Mouse (Mus musculus) spleen, adult 12 weeks (tissue): Measurements from ENCODE around the gene Bhlhe40.
A peak's percentile ranks its signal among the peaks of the same experiment; 100 is the strongest.

Experiments used
- DNase-seq: peaks from one replicate; pipeline ENCODE4 v3.0.0; 2022; ENCODE audit warnings: low spot score

Gene Bhlhe40

DNA sequence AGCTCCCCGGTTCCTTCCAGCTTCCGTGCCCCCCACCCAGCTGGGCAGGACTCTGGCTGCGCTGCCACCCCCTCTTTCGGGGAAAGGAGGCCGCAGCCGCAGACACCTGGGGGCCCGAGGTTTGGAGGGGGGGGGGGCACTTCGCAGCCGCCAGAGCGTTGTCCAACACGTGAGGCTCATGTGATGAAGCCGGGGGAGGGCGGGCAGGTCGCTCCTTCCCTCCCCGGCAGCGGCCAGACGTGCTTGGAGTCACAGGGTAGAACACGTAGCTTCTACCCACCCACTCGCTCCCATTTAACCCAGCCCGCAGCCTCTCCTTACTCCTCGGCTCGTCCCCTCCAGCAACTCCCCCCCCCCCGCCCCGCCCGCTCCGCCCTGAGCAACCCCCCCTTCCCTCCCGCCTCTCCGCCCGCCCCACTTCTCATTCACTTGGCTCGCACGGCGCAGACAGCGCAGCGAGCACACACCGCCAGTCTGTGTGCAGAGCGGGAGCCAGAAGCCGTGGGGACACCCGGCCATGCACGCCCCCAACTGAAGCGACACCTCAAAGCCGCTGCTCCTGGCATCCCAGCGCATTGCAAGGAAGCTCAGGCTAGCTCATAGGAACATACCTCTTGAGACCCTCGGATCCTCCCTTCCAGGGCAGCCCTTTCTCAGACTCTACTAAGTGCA lies at the start of gene Bhlhe40:
TSS of gene Bhlhe40 (plus strand) at position 424 of the 672 bp plus-strand sequence.
- peak; percentile 53 for DNase-seq

GRCm38 (mm10) chr6:108611663-108612062 lies 48.8 kb upstream of the Bhlhe40 start:
- no peak for DNase-seq

DNA sequence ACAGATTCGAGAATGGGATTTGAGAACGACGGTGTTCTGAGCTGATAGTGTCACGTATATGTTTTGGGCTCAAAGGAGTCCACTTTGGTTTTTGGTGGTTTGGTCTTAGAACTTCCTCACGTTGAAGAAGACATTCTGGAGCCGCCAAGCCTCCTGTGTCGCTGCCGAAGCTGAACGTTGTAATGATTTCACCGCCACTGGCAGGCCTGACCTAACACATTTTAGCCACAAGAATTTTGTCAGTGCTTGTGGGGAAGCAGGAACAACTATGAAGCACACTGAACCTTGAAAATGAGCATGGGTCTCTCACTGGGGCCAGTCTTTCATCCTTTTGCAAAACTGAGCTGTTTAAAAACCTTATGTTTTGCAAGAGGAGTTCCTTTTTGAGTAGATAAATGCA lies 42.4 kb upstream of the Bhlhe40 start:
- DNase-seq, result no peak

DNA sequence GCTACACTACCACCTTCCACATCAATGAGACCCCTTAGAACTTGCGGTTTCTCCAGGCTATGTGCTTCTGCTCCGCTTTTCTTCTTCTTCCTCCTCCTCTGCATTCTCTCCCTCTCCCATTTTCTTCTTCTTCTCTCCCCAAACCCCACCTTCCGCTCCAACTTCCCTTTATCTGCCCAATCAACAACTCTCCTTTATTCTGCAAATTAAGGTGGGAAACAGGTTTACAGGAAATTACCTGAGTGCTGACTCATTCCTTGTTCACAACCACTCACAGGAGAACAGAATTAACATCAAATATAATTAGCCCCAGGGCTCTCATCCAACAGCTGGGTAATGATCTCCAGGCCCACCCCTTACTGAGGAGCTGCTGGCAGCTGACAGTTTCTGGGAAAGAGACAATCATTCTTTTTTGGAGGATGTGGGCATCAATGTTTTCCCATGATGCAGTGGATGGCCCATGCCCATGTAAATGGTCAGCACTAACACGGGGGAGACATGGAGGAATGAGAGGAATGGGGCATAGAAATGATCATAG lies 37.3 kb upstream of the Bhlhe40 start:
- DNase-seq, result no peak

GRCm38 (mm10) chr6:108624915-108625314 lies 35.5 kb upstream of the Bhlhe40 start:
- no peak for DNase-seq

GRCm38 (mm10) chr6:108630701-108631100 lies 29.7 kb upstream of the Bhlhe40 start:
- peak; percentile 16 for DNase-seq

DNA sequence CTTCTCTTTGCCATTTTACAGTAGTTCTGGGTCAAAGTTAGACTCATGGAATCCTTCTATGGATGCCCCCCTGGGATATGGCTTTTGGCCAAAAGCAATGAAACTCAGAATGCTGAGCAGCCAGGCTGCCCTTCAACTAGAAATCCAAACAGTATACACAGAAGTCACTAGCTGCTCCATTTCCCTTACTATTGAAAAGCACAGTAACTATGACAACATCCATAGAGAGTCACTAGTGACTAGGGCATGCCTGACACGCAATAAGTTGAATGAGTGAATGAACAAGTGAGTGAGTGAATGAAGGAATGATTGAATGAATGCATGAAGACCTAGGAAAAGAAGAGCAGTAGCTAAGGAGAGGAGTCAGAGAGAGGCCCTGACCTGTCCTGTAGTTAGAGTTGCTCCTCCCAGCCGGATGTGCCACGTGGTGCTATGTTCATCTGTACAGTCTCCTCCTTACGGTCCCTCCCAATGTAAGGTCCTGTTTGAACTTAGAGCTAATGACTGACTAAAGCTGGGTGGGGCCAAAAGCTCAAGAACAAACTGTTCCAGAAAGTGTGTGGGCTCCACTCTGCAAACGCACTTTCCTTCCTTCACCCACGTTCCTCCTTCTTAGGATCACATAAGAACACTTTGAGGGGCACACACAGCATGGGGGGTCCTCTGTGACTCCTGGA lies 22.1 kb upstream of the Bhlhe40 start:
- DNase-seq, result no peak

- DNase-seq, result no peak
Measured at GRCm38 (mm10) chr6:108642020-108642419, 18.4 kb upstream of the Bhlhe40 start.

GRCm38 (mm10) chr6:108643035-108643434 lies 17.4 kb upstream of the Bhlhe40 start:
- DNase-seq, result no peak

GRCm38 (mm10) chr6:108644311-108644710 lies 16.1 kb upstream of the Bhlhe40 start:
- DNase-seq, result no peak

DNA sequence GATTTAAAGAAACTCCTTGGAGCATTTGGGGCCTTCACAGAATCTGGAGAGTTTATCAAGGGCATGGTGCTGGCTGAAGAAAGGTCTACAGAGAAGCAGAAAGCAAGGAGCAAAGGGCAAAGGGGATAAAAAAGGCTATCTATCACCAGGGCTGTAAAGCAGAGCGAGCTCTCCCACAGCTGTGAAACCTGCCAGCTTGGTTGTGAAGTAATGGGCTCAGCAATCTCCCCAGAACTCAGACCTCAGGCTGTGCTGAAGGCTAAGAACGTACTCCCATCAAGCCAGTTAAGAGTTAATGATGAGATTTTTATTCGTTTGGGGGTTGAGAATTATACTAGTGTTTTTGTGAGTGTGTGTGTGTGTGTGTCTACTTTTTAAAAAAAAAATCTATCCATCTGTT lies 13.3 kb upstream of the Bhlhe40 start:
- no peak for DNase-seq

DNA sequence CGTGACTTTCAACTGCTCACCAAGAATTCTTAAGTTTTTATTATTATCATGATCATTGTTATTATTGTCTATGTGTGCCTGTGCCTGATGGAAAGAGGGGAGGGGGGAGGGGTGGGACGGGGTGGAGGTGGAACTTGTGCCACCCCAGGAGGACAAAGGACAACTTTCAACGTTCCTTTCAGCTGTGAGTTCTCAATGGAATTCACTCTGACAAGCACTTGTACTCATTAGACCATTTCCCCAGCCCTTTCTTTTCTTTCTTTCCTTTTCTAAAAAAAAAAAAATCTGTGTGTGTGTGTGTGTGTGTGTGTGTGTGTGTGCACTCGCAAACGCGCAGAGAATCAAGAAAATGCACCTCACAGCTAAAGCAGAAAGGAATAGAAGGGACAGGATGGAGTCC lies 12.4 kb upstream of the Bhlhe40 start:
- DNase-seq, result no peak

DNA sequence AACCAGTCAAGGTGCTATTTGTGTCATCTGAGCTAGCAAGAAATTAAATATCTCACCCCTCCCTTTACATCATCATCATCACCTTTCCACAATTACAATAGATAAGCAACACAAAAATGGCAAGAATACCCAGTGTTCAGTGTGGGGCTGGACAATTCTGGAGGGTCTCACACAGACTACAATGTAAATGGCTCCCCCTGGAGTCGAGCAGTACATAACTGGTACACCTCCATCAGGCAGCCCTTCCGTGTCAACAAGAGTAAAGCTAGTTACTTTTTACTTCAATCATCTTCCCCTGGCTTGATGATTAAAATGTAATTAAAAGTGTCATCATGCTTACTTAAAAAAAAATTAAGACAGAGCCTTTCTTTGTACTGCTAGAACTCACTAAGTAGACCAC lies 4.6 kb upstream of the Bhlhe40 start:
- no peak for DNase-seq

GRCm38 (mm10) chr6:108658051-108658415 lies 2.4 kb upstream of the Bhlhe40 start:
- DNase-seq, result peak; percentile 2

- DNase-seq, result peak; percentile 5
Measured at GRCm38 (mm10) chr6:108658416-108659201, 1.8 kb upstream of the Bhlhe40 start.

- DNase-seq, result peak; percentile 45
Measured at GRCm38 (mm10) chr6:108659221-108659725, 1.2 kb upstream of the Bhlhe40 start.

DNA sequence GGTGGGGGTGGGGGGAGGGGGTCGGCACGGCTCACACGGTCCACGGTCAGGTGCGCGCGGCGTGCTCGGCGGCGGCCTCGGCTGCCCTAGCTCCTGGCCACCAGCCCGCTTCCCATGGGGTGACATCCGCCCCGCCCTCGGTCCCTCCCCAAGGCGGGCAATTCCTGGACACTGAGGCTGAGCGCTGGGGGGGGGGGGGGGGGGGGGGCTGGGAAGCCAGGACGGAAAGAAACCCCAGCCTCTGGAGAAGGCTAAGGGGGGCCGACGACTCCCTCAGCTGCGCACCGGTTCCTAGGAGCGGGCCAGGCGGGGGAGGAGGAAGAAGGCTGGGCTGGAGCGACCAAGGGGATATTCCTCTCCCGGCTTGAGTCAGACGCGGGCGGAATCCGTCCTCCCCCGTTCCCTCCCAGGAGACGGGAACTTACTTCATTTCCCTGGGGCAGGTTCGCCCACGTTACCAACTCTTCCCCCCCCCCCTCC lies 663 bp upstream of the Bhlhe40 start:
- DNase-seq, result no peak

DNA sequence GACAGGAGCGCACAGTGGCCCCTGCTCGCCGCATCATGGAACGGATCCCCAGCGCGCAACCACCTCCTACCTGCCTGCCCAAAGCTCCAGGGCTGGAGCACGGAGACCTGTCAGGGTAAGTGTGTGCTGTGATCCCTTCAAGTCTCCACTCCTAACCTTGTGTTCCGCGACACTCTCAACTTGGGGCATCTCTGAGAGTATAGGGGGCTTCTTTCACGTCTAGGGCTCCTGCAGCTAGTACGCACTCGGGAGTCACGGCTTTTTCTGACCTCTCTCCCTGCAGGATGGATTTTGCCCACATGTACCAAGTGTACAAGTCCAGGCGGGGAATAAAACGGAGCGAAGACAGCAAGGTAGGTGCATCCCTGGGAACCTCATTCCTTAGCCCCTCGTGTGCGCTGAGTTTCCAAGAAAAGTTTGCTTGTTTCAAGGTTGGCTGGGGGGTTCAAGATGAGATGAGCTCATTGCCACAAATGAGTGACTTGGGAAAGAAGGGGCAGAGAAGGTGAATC lies 505 bp downstream of the Bhlhe40 start:
- DNase-seq, result no peak

GRCm38 (mm10) chr6:108661412-108661811 lies 983 bp downstream of the Bhlhe40 start:
- DNase-seq, result peak; percentile 58

- DNase-seq, result no peak
Measured at GRCm38 (mm10) chr6:108661890-108662289, 1.5 kb downstream of the Bhlhe40 start.

GRCm38 (mm10) chr6:108662314-108663240 lies 2.1 kb downstream of the Bhlhe40 start:
- no peak for DNase-seq
